Mouse (Mus musculus) testis, postnatal 14 days (tissue): ENCODE data around the gene Psmd11.

Experiments
- DNase-seq: peaks from one replicate; pipeline ENCODE4 v3.0.0; 2021; ENCODE audit warnings: low spot score

The Psmd11 gene

DNA sequence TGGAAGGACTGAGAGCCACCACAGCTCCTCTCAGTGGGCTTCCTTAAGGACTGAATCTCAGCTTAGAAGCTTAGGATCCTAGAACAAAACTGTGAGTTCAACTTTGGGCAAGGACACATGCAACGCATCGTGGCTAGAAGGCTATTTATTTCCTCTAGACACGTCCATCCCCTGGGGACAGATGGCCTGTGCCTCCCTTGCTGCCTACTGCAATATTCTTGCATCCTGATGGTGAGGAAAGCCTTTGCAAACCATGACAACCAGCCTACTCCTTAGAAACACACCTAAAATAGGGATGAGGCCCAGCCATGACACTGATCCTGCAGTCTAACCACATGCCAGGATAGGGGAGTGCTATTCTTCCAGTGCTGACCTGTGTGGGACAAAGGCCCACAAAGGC is 77.2 kb downstream of the Psmd11 start:
- no peak for DNase-seq

DNA sequence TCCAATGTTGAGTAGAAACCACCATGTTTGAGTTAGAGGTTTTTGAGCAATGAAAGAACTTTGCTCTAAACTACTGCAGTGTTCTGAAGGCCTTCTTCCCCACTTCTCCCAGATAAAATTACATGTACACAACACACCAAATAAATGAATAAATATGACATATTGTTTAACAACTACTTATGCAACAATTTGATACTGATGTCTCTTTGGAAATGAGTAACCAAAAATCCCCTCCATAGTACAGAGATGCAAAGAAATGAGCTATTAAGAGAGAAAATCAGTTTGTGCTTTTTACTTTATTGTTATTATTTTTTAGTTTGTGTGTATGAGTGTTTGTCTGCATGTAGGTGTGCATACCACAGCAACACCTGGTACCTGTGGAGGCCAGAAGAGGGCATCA is 78.1 kb downstream of the Psmd11 start:
- DNase-seq = no peak

DNA sequence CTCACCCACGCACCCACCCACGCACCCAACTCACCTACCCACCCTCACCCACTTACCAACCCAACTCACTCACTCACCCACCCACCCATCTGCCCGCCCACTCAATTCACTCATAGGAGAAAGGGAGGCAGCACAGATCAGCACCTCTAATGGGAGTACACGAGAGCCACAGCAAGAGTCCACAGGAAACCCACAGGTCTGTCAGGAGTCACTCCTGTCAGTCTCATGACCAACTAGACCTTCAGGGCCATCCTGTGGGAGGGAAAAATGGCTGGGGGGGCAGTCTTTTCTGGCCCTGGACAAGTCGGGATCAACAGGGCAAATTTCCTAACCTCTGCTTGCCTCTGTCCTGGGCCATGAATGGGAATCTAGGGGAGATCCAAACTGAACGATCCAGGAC is 79.4 kb downstream of the Psmd11 start:
- no peak for DNase-seq

DNA sequence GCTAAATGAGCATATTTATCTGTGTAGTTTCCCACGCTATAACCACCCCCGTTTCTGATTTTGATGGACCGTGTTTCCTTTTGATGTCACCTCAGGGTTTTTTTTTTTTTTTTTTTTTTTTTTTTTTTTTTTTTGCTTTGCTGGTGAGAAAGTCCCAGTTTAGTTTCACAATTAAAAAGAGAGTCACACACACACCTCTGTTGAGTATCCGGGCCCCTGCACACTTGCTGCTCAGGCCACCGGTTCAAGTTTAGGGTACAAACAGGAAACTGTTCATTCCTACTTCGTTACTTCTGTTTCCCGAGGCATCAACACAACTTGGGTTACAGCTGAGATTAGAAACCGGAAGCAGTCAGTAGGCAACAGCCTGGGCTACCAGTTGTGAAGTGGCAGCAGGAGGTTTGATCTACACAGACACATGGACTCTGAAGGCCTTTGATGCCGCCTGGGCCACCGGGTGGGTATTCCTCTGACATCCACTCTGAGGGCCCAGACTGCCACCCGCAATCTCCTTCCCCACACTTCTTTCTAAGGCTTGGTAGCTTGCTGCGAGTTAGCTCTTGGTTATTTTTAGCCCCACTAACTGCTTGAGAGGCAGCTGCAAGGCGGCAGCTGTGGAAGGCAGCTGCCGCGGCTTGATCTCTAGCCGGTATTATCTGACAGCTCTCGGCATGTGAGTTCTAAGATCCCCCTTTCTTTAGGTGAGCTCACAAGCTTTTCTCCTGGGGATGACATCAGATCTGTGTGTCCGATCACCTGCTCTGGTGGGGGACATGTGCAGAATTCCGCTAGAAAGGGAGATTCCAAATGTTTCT is 80.2 kb downstream of the Psmd11 start:
- no peak for DNase-seq

DNA sequence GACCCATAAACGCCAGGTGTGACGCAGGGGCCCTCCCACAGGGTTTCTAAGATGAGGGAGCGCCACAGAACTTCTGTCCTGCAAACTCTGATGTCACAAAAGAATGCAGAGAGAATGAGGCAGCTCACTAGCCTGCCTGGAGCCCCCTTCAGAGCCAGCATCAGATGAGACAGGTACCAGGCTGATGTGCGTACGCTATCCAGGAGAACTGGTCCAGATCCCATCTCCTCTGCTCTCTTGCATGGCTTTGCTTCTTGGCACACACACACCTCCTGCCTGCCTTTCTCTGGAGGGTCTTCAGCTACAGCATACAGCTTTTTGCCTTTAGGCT is 80.7 kb downstream of the Psmd11 start:
- no peak for DNase-seq

DNA sequence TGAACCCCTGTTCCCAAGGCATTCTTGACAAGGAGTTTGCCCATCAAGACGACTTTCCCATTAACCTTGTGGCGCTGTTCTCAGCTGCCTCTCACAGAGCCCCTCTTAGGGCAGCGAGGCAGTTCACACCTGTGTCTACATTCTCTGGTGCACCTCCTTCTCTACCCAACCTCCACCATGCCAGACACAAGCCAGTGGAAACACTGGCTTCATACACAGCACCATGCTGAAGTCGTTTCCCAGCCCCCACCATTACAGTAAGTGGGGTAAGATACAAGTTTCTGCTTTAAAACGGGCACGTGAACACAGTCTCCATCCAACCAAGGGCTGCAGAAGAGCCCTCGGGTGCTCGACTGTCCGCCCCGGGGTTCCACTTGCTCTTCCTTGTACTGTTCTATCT is 81.7 kb downstream of the Psmd11 start:
- DNase-seq = no peak

DNA sequence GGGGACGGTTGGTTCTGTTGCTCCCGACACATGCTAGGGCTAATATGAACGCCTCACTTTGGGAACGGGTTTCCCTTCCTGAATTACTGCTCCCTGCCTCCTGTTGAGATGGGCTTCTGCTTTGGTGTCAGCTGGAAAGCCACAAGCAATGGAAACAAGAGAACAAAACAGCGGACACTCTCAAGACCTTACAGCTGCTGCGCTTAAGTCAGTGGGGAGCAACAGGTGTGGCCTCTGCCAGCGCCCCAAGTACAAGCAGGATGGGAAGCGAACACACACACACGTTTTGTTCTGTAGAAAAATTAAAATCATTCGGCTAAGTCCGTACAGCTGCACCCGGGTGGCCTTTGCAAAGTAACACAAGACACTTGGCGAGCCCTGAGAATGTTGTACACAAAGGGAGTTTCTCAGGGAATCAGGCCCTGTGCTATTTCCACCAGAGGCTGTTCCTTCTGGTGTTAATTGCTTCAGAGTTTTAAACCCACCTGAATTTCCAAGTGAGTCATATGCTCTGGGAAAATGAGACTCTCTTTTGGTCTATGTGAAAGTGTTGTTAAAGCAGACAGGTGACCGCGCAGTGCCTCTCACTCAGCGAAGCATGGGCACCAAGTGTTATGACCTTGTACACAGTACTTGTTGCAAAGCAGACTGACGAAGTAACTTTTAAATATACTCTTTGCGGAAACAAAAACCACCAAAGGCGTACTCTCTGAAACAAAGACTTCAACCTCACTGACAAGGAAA is 84.1 kb downstream of the Psmd11 start:
- no peak for DNase-seq

DNA sequence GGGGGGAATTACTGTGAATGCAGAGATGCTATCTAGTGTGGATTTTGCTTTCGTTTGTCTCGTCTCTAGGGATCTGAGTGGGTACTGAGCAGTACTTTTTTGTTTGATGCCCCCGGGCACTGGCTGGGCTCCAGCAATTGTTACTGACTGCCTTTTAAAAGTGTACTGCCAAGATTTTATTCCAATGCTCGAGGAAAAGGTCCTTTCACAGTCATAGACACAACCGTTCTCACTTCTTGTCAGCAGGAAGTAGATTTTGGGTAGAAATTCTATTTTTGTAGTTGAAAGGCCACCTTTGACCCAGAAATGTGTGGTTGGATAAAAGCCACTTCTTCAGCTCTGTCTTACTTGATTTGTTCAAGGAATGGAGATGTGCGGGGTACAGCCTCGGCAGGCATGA is 85.4 kb downstream of the Psmd11 start:
- no peak for DNase-seq

DNA sequence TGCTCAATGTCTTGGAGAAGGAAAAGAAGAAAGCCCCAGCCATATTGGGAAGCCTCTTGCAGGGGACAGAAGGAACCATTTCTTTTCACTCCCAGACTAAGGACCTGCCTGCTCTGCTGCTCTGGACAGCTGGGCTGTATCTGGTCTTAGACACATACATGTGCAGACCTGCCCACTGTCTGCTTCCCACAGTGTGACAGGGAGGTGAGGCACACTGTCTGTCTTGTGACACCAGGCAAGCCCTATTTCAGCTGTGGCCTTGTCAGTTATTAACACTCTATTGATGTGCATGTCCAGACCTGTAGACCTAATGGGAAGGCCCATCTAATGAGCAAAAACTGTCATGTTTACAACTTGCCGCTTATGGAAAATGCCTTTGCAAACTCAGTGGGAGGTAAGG is 86.9 kb downstream of the Psmd11 start:
- no peak for DNase-seq

DNA sequence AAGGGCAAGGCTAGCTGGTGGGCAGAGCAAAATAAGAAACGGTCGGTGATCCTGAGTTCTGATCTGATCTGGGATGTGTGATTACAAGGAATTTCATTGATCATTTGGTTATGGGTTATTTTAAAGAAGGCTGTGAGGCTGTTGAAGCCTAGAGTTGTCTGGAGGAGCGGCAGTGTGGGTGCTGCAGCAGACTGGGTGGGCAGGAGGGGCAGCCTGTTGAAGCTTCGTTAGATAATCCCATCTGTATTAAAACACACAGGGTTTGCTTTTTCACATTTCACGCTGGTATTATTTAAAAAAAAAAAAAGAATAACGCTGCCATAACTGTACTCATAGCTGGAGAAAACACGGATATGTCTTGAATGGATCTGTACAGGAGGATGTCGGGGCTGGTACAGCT is 87.5 kb downstream of the Psmd11 start:
- no peak for DNase-seq

DNA sequence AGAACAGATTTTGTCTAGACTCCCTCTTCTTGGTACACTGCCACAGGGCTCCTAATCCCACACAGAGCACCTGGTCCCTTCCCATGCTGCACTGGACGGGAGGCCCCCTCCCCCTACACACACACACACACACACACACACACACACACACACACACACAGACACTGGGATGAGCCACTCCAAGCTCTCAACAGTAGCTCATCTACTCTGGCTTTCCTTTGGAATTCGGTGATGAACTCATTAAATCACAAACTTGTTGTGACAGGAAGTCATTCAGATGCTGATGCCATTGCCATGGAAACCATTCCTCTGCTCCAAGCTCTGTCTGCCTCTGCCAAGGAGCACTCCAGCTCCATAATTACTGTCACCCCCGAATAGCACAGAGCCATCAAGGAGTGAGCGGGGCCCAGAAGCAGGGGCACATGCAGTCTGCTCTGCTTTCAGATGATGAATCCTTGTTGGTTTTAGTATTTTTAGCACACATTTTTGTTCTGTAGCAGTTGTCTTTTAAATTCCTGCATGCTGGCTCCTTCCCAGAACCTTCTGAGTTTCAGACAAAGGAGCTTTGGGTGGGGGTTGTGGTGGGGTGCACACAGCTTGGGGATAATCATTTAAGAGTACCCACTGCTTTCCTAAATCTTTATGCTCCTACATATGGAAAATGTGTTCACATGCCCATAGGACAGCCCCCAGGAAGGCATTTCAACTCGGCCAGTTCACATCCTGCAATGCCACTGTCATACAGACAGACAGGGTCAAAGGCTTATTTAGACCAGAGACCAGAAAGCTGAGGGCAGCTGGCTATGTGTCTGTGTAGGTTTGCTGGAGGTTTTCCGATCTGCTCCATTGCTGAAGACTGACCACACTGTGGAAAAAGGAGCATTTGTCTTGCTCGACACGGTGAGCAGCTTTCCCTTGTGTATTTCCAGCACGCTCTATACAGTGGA is 90.3 kb downstream of the Psmd11 start:
- DNase-seq = no peak

DNA sequence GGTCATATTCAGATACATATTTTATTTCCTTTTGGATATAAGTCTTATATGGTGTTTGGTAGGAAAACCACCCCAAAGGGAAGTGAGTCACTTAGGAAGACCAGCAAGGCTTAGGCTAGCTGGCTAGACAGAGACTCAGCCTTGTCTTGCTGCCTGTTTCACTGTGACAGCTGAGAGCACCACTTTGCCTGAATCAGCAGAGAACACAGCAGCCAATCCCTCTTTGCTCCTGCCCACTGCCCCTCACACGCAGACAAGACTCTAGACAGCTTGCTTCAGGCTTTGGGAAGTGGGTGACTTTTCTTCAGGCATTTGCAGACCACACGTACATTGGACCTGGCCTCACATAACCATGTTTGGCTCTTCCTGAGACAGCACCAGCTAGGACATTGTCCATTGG is 92.7 kb downstream of the Psmd11 start:
- no peak for DNase-seq
